Mouse (Mus musculus) liver, embryonic 14.5 days (tissue): Measurements from ENCODE around the gene Rep15.

Experiments
- CTCF ChIP-seq: IDR thresholded peaks from 2 replicates; pipeline ENCODE4 v1.5.1; 2016; ENCODE audit warnings: antibody characterized with exemption, low read depth, control low read depth
- EP300 ChIP-seq: IDR thresholded peaks from 2 replicates; pipeline ENCODE4 v1.6.1; 2016; ENCODE audit warnings: antibody characterized with exemption, low read depth

GRCm38 (mm10) chr6:147053785-147054646 is 21.6 kb downstream of the Rep15 start:
- TF ChIP-seq CTCF (no peak), EP300 (no peak)
